Mouse (Mus musculus): Measurements from ENCODE around the gene Cpxcr1. TPM values are rescaled to one million over a fixed set of nuclear protein-coding genes. Genes with fewer than 3 reads are reported as not detected.

Gene Cpxcr1
- polyA plus RNA-seq (2015; fragmentation: Nextera tagmentation; extraction: Ambion mirVana) = not detected in 2 replicates

DNA sequence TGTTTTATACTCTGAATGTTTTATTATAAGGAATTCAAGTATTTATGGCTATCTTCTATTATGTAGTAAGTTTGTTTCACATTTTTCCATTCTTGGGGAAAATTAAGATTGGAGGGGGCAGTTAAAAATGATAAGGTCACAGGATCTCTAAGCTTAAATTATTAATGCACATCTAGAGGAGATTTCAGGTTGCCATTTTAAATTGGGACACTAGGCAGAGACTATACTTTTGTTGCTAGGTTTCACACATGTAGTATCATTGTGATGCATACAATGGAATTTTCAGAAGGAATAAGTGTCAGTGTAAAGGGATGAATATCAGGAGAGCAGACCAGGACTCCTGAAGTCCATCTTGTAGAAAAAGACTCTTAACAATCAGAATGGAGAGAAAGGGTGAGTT is at the start of gene Cpxcr1:
Gene Cpxcr1 (plus strand): TSS at position 301 of the 400 bp plus-strand sequence.
- H3K27ac ChIP-seq (replicated peaks) = no peak within 1 kb of the TSS
- no peaks in the 10 kb centered on the region for H3K9me3 ChIP-seq
- H3K9ac ChIP-seq = no peak within 1 kb of the TSS

More for the DNA sequence above, at the start of gene Cpxcr1:
- ATAC-seq (ENCODE audit: extremely low read depth, insufficient number of reproducible peaks, low FRiP score, low TSS enrichment) = no peak
- no peaks in the 10 kb centered on the region for H3K27me3 ChIP-seq (replicated peaks)
- no peak within 1 kb of the TSS for H3K4me2 ChIP-seq
- no peaks in the 10 kb centered on the region for H3K4me1 ChIP-seq
- no peaks in the 10 kb centered on the region for H3K36me3 ChIP-seq
- no peak within 1 kb of the TSS for H3K4me3 ChIP-seq

Other genes with a start within 250 kb of the Cpxcr1 start
- not detected in 2 replicates for gene H2afb2, start 232.2 kb downstream of the Cpxcr1 start, polyA plus RNA-seq (2015; fragmentation: Nextera tagmentation; extraction: Ambion mirVana)

Measured in heart, embryonic 13.5 days (tissue).